Mouse (Mus musculus): ENCODE results near the gene Irf2.

Irf2 gene

GRCm38 (mm10) chr8:46801153-46801684 lies 61.7 kb downstream of the Irf2 start:
- DNase-seq (ENCODE audit: low spot score) = peak; percentile 8

GRCm38 (mm10) chr8:46802009-46802408 lies 62.5 kb downstream of the Irf2 start:
- DNase-seq (ENCODE audit: low spot score) = peak; percentile 15

GRCm38 (mm10) chr8:46804721-46805120 lies 65.2 kb downstream of the Irf2 start:
- DNase-seq (ENCODE audit: low spot score) = no peak

GRCm38 (mm10) chr8:46811021-46811622 lies 71.6 kb downstream of the Irf2 start:
- DNase-seq (ENCODE audit: low spot score) = peak; percentile 69

GRCm38 (mm10) chr8:46811944-46812343 lies 72.4 kb downstream of the Irf2 start:
- DNase-seq (ENCODE audit: low spot score) = no peak

- DNase-seq (ENCODE audit: low spot score) = peak; percentile 30
Observed at GRCm38 (mm10) chr8:46812966-46813365, 73.4 kb downstream of the Irf2 start.

- DNase-seq (ENCODE audit: low spot score) = no peak
Observed at GRCm38 (mm10) chr8:46818106-46818989, 78.8 kb downstream of the Irf2 start.

- DNase-seq (ENCODE audit: low spot score) = no peak
Observed at GRCm38 (mm10) chr8:46818990-46819288, 79.4 kb downstream of the Irf2 start.

- peak; percentile 66 for DNase-seq (ENCODE audit: low spot score)
Observed at GRCm38 (mm10) chr8:46828734-46829413, 89.3 kb downstream of the Irf2 start.

GRCm38 (mm10) chr8:46829414-46830111 lies 90.0 kb downstream of the Irf2 start:
- DNase-seq (ENCODE audit: low spot score) = no peak

- DNase-seq (ENCODE audit: low spot score) = no peak
Observed at GRCm38 (mm10) chr8:46830112-46830855, 90.8 kb downstream of the Irf2 start.

- no peak for DNase-seq (ENCODE audit: low spot score)
Observed at GRCm38 (mm10) chr8:46831916-46832315, 92.4 kb downstream of the Irf2 start.

GRCm38 (mm10) chr8:46832399-46832798 lies 92.9 kb downstream of the Irf2 start:
- DNase-seq (ENCODE audit: low spot score) = no peak

GRCm38 (mm10) chr8:46833763-46834162 lies 94.2 kb downstream of the Irf2 start:
- no peak for DNase-seq (ENCODE audit: low spot score)

GRCm38 (mm10) chr8:46834440-46834839 lies 94.9 kb downstream of the Irf2 start:
- no peak for DNase-seq (ENCODE audit: low spot score)

GRCm38 (mm10) chr8:46836011-46836652 lies 96.6 kb downstream of the Irf2 start:
- DNase-seq (ENCODE audit: low spot score) = no peak

- no peak for DNase-seq (ENCODE audit: low spot score)
Observed at GRCm38 (mm10) chr8:46836949-46837348, 97.4 kb downstream of the Irf2 start.

- no peak for DNase-seq (ENCODE audit: low spot score)
Observed at GRCm38 (mm10) chr8:46838052-46838451, 98.5 kb downstream of the Irf2 start.

GRCm38 (mm10) chr8:46840390-46840789 lies 100.9 kb downstream of the Irf2 start:
- DNase-seq (ENCODE audit: low spot score) = no peak

GRCm38 (mm10) chr8:46840791-46841190 lies 101.3 kb downstream of the Irf2 start:
- no peak for DNase-seq (ENCODE audit: low spot score)

GRCm38 (mm10) chr8:46842676-46843181 lies 103.2 kb downstream of the Irf2 start:
- DNase-seq (ENCODE audit: low spot score) = peak; percentile 91

All from adipocyte (in vitro differentiated cells).